Mouse (Mus musculus) forebrain, embryonic 12.5 days (tissue): ENCODE data around the gene Cntn6. TPM values are rescaled to one million over a fixed set of nuclear protein-coding genes. Genes with fewer than 3 reads are reported as not detected.
A peak's percentile ranks its signal among the peaks of the same experiment; 100 is the strongest.

Experiments
- ATAC-seq: fragments of 200-750 bp; cut with Nextera tagmentation; 2 replicates; pipeline ENCODE4 v1.8.0; 2017; ENCODE audit warnings: moderate TSS enrichment; ENCODE audit not compliant: low FRiP score
- H3K27ac ChIP-seq: fragments of 300-500 bp; sonication (generic); 2 replicates; pipeline ENCODE4 v1.5.1; 2016; ENCODE audit warnings: mild to moderate bottlenecking
- H3K27me3 ChIP-seq: fragments of 300-500 bp; sonication (generic); 2 replicates; pipeline ENCODE4 v1.6.1; 2016; ENCODE audit warnings: mild to moderate bottlenecking
- H3K36me3 ChIP-seq: fragments of 300-500 bp; sonication (generic); replicated peaks from 2 replicates; pipeline ENCODE4 v1.6.1; 2016; ENCODE audit warnings: mild to moderate bottlenecking
- H3K4me1 ChIP-seq: fragments of 300-500 bp; sonication (generic); 2 replicates; pipeline ENCODE4 v1.6.1; 2016
- H3K4me2 ChIP-seq: fragments of 300-500 bp; sonication (generic); 2 replicates; pipeline ENCODE4 v1.6.1; 2016; ENCODE audit warnings: mild to moderate bottlenecking, moderate library complexity
- H3K4me3 ChIP-seq: fragments of 300-500 bp; sonication (generic); replicated peaks from 2 replicates; pipeline ENCODE4 v1.5.1; 2016; ENCODE audit warnings: mild to moderate bottlenecking
- H3K9ac ChIP-seq: fragments of 300-500 bp; sonication (generic); 2 replicates; pipeline ENCODE4 v1.6.1; 2016; ENCODE audit warnings: mild to moderate bottlenecking
- H3K9me3 ChIP-seq: fragments of 300-500 bp; sonication (generic); 2 replicates; pipeline ENCODE4 v1.6.1; 2016
- WGBS: fragments of 180-500 bp; shearing (Covaris S2); methylation state at CpG from one replicate; pipeline ENCODE4 v1.1.7; 2016; 5-methylcytosine and 5-hydroxymethylcytosine counted together
- polyA plus RNA-seq: library from polyadenylated mRNA; unstranded; fragments of >200 nt; fragmentation: Nextera tagmentation; extraction: Ambion mirVana; gene quantifications from 2 replicates; pipeline ENCODE4 v1.2.1, GENCODE M21; 2016

Gene Cntn6
- polyA plus RNA-seq, 1 experiment from 2014 or later: 2.5 TPM

DNA sequence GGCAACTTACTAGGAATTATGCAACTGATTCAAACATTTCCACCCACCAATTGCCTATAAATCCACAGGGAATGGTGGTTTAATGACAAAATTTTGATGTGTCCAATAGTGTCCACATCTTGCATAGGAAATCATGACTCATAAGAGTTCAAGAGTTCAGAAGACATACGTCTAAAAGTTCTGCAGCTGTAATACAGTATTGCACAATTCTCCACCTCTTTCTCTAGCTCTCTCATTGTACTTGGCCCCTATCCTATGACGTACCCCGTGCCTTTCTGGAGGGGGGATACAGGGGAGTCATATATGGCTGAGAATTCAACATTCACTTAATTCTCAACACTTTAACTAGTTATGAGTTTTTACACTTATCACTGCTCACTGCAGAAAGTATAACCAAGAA, 160.9 kb downstream of the Cntn6 start:
- H3K9me3 ChIP-seq: no peaks in the 10 kb centered on the region
- H3K9ac ChIP-seq: no peak overlapping the region
- H3K4me1 ChIP-seq: no peaks in the 10 kb centered on the region
- H3K36me3 ChIP-seq: no peaks in the 10 kb centered on the region
- no peak overlapping the region for H3K27ac ChIP-seq
- no peak overlapping the region for H3K4me2 ChIP-seq
- 37% methylated on average over 3 of the region's 3 CpGs for WGBS
- peak; percentile 69 for ATAC-seq
- no peak overlapping the region for H3K4me3 ChIP-seq
- no peaks in the 10 kb centered on the region for H3K27me3 ChIP-seq

DNA sequence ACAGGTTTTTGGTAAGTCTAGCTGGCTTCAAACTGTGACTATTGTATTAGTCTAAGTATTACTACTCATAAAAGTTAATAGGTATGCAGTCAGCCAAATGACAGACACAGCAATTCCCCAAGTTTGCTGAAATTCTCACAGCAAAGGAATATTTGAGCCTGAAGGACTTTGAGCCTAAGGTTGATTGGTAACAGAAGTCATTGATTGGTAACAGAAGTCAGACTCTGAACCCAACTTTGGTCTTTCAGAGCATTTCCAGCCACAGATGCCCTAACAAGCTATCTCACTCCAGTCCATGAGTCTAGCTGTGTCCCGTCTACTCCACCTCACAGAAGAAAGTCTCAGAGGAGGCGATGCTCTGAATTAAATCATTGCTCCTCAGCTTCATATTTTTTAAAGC, 176.1 kb downstream of the Cntn6 start:
- no peak overlapping the region for H3K9ac ChIP-seq
- H3K9me3 ChIP-seq: no peaks in the 10 kb centered on the region
- H3K4me1 ChIP-seq: no peaks in the 10 kb centered on the region
- ATAC-seq: no peak
- WGBS: 82% methylated on average over 2 of the region's 2 CpGs
- no peak overlapping the region for H3K27ac ChIP-seq
- no peaks in the 10 kb centered on the region for H3K27me3 ChIP-seq
- no peak overlapping the region for H3K4me2 ChIP-seq
- no peak overlapping the region for H3K4me3 ChIP-seq
- H3K36me3 ChIP-seq: no peaks in the 10 kb centered on the region

DNA sequence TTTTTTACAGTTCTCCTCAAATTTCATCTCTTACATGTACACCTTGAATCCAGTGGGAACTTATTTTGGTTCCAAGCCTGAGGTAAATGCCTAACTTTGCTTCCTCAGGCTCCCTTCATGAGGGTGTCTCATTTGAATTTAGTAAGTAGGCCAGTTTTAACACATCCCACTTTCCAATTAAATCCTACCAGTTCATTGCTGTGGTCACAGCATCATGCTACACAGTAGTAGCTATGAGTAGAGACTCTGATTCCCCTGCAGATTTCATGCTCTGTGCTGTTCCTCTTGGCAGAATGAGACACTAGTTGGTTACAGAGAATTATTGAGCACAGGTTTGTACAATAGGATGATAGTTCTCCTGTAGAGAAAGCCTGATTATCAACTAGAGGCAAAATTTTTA, 181.7 kb downstream of the Cntn6 start:
- no peaks in the 10 kb centered on the region for H3K27me3 ChIP-seq
- H3K27ac ChIP-seq: no peak overlapping the region
- H3K4me3 ChIP-seq: no peak overlapping the region
- no peaks in the 10 kb centered on the region for H3K4me1 ChIP-seq
- H3K9me3 ChIP-seq: no peaks in the 10 kb centered on the region
- no peak overlapping the region for H3K9ac ChIP-seq
- no peak for ATAC-seq
- H3K4me2 ChIP-seq: no peak overlapping the region
- H3K36me3 ChIP-seq: no peaks in the 10 kb centered on the region

DNA sequence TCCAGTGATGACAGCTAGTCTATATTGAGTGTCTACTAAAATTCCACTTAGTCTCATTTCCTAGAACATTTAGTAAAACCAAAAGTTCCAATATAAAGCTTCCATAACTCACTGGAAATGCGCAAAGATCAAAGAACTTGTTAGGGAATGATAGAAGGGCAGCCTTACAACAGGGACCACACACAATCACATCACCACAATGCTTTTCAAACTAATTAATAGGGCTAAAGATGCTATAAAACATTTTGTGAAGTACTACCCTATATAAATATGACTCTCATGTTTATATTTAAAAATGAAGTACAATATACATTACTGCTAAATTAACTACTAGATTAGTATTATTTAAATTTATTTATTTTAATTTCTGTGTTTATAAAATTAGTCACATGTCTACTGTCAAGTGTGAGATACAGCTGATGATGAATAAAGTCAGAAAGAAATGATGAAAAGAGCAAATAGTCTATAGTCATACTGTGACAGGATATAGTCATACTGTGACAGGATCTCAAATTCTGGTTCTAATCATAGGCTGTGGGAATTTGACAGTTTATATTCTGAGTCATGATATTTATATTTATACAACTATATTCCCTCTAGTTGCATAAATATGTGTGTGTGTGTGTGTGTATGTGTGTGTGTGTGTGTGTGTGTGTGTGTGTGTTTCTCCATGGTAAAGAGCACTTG, 187.4 kb downstream of the Cntn6 start:
- Histone ChIP-seq H3K36me3 (no peaks in the 10 kb centered on the region), H3K27me3 (no peaks in the 10 kb centered on the region), H3K4me3 (no peak overlapping the region), H3K27ac (no peak overlapping the region), H3K9me3 (no peaks in the 10 kb centered on the region), H3K4me2 (no peak overlapping the region), H3K9ac (no peak overlapping the region), H3K4me1 (no peaks in the 10 kb centered on the region)
- WGBS: 93% methylated on average over 1 of the region's 1 CpGs
- no peak for ATAC-seq

DNA sequence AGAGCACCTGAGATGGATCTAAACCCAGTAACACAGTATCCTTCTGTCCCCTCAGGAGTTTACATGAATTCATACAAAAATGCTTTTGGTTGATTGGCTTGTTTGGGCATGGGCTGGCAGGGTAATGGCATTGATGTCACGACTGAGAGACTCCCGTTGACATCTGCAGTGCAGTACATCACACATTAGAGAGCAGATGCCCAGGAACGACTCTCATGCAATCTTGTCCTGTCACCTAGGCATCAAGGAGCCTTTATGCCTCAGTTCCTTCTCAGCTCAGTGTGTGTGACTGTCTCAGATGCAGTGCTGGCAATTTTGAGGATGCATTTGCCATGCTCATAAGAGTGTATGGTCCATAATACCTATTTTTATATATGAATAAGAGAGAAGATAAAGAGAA, 195.4 kb downstream of the Cntn6 start:
- whole genome bisulfite sequencing: 83% methylated on average over 3 of the region's 3 CpGs
- H3K4me2 ChIP-seq: no peak overlapping the region
- no peak for ATAC-seq
- H3K9me3 ChIP-seq: no peaks in the 10 kb centered on the region
- H3K27ac ChIP-seq: no peak overlapping the region
- no peak overlapping the region for H3K4me3 ChIP-seq
- no peaks in the 10 kb centered on the region for H3K36me3 ChIP-seq
- H3K9ac ChIP-seq: no peak overlapping the region
- H3K27me3 ChIP-seq: no peaks in the 10 kb centered on the region
- no peaks in the 10 kb centered on the region for H3K4me1 ChIP-seq

DNA sequence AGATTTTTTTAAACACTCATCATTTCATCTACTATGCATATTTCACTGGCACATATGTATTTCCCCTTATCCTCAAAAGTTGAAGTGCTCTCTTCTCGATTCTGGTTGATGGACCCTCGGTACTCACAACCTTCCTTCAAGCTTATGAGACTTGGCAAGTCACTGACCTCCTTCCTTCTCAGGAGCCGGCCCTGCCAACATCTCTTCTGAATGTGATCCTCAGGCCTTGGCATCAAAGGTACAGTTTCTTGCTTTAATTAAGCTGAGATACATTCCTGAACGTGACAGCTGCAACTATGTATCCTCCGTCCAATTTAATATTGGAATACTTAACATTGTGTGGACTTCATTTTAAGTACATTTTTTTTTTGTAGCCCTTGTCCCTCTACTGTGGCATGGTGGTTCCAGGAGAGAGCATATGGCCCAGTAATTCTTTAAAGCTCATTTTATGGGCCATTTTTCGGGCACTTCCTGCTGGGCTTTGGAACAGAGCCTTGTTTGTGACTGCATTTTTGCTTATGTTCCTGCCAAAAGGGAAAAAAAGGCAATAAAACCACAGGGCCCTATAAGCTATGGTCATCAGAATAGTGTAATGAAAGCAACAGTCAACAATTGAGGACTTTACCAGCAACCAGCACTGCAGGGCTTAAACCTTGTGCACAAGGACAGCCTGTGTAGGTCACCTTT, 196.0 kb downstream of the Cntn6 start:
- ATAC-seq: no peak
- H3K9ac ChIP-seq: no peak overlapping the region
- no peaks in the 10 kb centered on the region for H3K36me3 ChIP-seq
- no peaks in the 10 kb centered on the region for H3K27me3 ChIP-seq
- 88% methylated on average over 6 of the region's 6 CpGs for WGBS
- no peaks in the 10 kb centered on the region for H3K4me1 ChIP-seq
- H3K4me3 ChIP-seq: no peak overlapping the region
- H3K9me3 ChIP-seq: no peaks in the 10 kb centered on the region
- no peak overlapping the region for H3K27ac ChIP-seq
- H3K4me2 ChIP-seq: no peak overlapping the region

DNA sequence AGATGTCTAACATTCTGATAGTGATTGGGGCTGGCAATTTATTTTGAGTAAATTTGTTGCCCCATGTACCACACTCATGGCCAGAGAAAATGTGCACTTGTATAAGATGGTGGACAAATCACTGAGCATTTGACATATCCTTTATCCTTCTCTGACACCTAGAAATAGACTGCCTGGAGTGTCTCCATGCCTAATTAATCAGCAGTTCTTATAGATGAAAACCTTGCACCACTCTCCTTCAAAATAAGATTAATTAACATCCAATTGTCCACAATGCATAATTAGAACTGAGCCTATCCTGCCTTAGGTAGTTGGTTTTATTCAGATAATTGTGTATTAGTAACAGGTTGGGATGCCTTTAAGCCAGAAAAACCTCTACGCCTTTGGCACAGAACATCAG, 236.0 kb downstream of the Cntn6 start:
- H3K9ac ChIP-seq: no peak overlapping the region
- no peaks in the 10 kb centered on the region for H3K9me3 ChIP-seq
- no peak overlapping the region for H3K4me3 ChIP-seq
- H3K27ac ChIP-seq: no peak overlapping the region
- H3K4me1 ChIP-seq: no peaks in the 10 kb centered on the region
- H3K36me3 ChIP-seq: no peaks in the 10 kb centered on the region
- H3K4me2 ChIP-seq: no peak overlapping the region
- WGBS: 35% methylated on average over 1 of the region's 1 CpGs
- H3K27me3 ChIP-seq: no peaks in the 10 kb centered on the region
- peak; percentile 79; the same call in 1 of the 2 replicates for ATAC-seq

DNA sequence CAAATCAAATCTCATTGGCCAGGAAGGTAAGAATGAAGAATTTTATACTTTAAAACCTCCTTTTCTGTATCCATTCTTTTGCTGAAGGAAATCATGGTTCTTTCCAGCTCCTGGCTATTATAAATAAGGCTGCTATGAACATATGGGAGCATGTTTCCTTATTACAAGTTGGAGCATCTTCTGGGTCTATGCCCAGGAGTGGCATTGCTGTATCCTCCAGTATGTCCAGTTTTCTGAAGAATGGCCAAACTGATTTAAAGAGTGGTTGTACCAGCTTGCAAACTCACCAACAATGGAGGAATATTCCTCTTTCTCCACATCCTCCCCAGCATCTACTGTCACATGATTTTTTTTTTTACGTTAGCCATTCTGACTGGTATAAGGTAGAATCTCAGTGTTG, 241.7 kb downstream of the Cntn6 start:
- no peaks in the 10 kb centered on the region for H3K36me3 ChIP-seq
- no peaks in the 10 kb centered on the region for H3K9me3 ChIP-seq
- no peak overlapping the region for H3K4me2 ChIP-seq
- no peak for ATAC-seq
- no peak overlapping the region for H3K27ac ChIP-seq
- H3K9ac ChIP-seq: no peak overlapping the region
- H3K4me3 ChIP-seq: no peak overlapping the region
- WGBS: 93% methylated on average over 1 of the region's 1 CpGs
- H3K4me1 ChIP-seq: no peaks in the 10 kb centered on the region
- no peaks in the 10 kb centered on the region for H3K27me3 ChIP-seq

DNA sequence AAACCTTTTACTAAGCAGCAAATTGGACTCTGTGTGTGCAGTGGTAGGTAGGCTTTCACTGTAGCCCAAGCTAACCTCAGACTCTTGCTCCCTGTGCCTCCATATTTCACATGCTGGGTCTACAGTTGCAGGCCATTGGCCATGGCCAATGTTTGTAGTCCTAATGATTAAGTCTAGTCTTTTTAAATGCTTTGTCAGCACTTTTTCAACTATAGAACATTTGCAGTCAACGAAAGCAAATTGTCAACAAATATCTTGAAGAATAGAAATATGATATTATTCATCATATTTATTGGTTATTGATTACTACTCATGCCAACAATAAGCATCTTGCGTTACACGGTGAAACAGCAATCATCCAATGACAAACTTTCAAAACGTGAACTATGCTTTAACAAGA, 246.4 kb downstream of the Cntn6 start:
- Histone ChIP-seq H3K4me2 (no peak overlapping the region), H3K9me3 (no peaks in the 10 kb centered on the region), H3K9ac (no peak overlapping the region), H3K4me3 (no peak overlapping the region), H3K36me3 (no peaks in the 10 kb centered on the region), H3K4me1 (no peaks in the 10 kb centered on the region), H3K27ac (no peak overlapping the region), H3K27me3 (no peaks in the 10 kb centered on the region)
- whole genome bisulfite sequencing: 93% methylated on average over 4 of the region's 4 CpGs
- no peak for ATAC-seq

DNA sequence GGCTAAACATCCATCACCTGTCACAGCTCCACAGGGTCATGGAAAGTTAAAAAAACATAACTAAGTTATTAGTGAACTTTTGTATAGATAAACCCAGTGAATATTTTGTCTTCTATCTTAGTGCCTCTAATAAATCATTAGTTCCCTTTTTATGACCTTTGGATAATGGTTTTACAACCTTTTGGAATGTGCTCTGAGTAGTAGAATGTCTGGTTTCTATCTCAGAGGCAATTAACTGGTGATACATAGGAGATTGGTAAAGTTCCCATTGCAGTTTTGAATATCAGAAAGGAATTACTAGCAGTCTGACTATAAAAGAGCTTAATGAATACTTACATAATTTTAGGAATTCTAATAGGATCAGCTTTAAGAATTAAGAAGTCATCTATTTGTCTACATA, 265.5 kb downstream of the Cntn6 start:
- Histone ChIP-seq H3K27ac (no peak overlapping the region), H3K27me3 (no peaks in the 10 kb centered on the region), H3K4me3 (no peak overlapping the region), H3K9ac (no peak overlapping the region), H3K36me3 (no peaks in the 10 kb centered on the region), H3K9me3 (no peaks in the 10 kb centered on the region), H3K4me2 (no peak overlapping the region), H3K4me1 (no peaks in the 10 kb centered on the region)
- no peak for ATAC-seq

DNA sequence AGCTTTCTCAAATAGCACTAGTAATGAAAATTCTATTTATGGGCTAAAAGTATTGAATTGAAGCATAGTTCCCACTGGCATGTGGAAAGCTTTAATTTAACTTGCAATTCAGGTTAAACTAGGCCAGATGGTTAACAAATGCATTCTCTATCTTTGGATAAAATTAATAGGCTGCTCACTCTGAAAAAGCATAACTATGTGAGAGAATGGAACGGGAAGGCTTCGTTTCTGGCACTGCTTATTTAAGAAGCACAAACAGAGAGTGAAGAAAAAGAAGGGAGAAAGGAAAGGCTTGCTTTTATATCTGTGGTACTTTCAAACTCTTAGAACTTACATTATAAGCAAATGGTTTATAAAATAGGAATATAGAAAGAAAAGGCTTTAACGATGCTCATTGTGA, 268.6 kb downstream of the Cntn6 start:
- no peak overlapping the region for H3K4me2 ChIP-seq
- no peak overlapping the region for H3K9ac ChIP-seq
- no peaks in the 10 kb centered on the region for H3K4me1 ChIP-seq
- H3K27ac ChIP-seq: no peak overlapping the region
- 61% methylated on average over 3 of the region's 3 CpGs for WGBS
- no peak for ATAC-seq
- H3K9me3 ChIP-seq: no peaks in the 10 kb centered on the region
- H3K4me3 ChIP-seq: no peak overlapping the region
- no peaks in the 10 kb centered on the region for H3K36me3 ChIP-seq
- H3K27me3 ChIP-seq: no peaks in the 10 kb centered on the region

DNA sequence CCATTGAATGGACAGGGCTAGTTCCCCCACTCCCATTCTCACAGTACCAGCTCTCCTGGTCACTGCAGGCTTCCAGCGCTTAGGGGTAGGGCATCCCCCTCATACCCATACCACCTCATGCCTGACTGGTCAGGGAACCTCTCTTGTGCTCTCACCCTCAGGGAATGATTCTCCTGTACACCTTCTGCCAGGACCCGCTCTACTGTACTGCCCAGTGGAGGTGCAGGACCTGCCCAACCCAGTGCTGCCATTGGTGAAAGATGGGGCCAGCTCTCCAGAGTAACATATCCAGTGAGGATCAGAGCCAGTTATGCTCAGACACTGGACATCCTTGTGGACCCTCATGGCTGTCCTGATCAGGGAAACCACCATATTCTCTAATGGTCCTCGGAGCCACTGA, 291.3 kb downstream of the Cntn6 start:
- H3K9me3 ChIP-seq: no peaks in the 10 kb centered on the region
- no peak for ATAC-seq
- H3K4me2 ChIP-seq: no peak overlapping the region
- no peaks in the 10 kb centered on the region for H3K36me3 ChIP-seq
- no peaks in the 10 kb centered on the region for H3K4me1 ChIP-seq
- no peak overlapping the region for H3K27ac ChIP-seq
- H3K9ac ChIP-seq: no peak overlapping the region
- H3K27me3 ChIP-seq: no peaks in the 10 kb centered on the region
- no peak overlapping the region for H3K4me3 ChIP-seq
- WGBS: 97% methylated on average over 3 of the region's 3 CpGs

DNA sequence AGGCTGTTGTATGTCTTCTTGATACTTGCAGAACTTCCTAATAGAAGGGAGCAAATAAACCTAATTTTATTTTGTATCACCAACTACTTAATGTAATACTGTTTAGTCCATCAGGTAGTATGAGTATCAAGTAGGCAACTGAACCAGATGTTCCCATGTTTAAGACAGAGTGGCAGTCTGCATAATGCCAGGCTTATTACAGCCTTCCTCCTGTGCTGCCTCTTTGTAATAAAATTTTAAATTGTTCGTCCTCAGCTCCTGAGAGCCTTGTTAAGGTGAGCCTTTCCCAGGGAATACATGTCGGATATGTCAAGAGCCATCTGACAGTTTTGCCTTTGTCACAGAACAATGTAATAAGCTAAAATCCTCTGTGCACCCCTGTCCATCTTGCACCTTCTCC, 294.9 kb downstream of the Cntn6 start:
- Histone ChIP-seq H3K4me2 (no peak overlapping the region), H3K27ac (no peak overlapping the region), H3K9me3 (no peaks in the 10 kb centered on the region), H3K9ac (no peak overlapping the region), H3K27me3 (no peaks in the 10 kb centered on the region), H3K36me3 (no peaks in the 10 kb centered on the region), H3K4me1 (no peaks in the 10 kb centered on the region), H3K4me3 (no peak overlapping the region)
- ATAC-seq: no peak
- 76% methylated on average over 2 of the region's 2 CpGs for WGBS
